Mouse (Mus musculus): ENCODE data around the gene Ppp3ca. TPM values are rescaled to one million over a fixed set of nuclear protein-coding genes. Genes with fewer than 3 reads are reported as not detected.

Ppp3ca gene
- total and polyA plus RNA-seq, 3 experiments = 63.4 to 143 (median 130) TPM

- TF ChIP-seq JUN (IDR thresholded peaks at IDR 0.05; ENCODE audit: insufficient read depth, low read depth, low read length) = no peak
- TF ChIP-seq NRF1 (IDR thresholded peaks at IDR 0.05; ENCODE audit: low read depth, low read length) = no peak
- TF ChIP-seq SMC3 (IDR thresholded peaks at IDR 0.05; ENCODE audit: low read depth, low read length) = peak; percentile 33
Measured at GRCm38 (mm10) chr3:136708230-136708629, 38.3 kb downstream of the Ppp3ca start (continued).

GRCm38 (mm10) chr3:136710310-136710906 is 40.5 kb downstream of the Ppp3ca start:
- dilution Hi-C loops (cut with MboI; ENCODE audit: extremely low pct_ligation_motif_present, extremely low pct_unique_long_range_greater_than_20kb, low sequenced_read_pairs) = no loop called here
- no peaks in the 10 kb centered on the region for H3K9me3 ChIP-seq (replicated peaks; ENCODE audit: low read length)
- H3K9ac ChIP-seq (ENCODE audit: insufficient read depth, low read depth) = peak overlapping the region; percentile 62
- in situ Hi-C loops (cut with MboI; ENCODE audit: low pct_ligation_motif_present, low pct_unique_long_range_greater_than_20kb, low sequenced_read_pairs) = loop anchor here (5.0 kb wide), 1 partner anchor 38 kb away; the partner anchor contains the start of gene Ppp3ca
- H3K4me1 ChIP-seq (ENCODE audit: control insufficient read depth in 1 of 2, insufficient read depth in 2 of 2) = peaks cover 24 to 69% of the 10 kb centered on the region in 2 experiments
- H3K36me3 ChIP-seq (replicated peaks in 1 of 2; ENCODE audit: control insufficient read depth in 1 of 2, insufficient read depth in 1 of 2, low read length in 1 of 2) = peaks cover 0 to 24% of the 10 kb centered on the region in 2 experiments
- TF ChIP-seq BHLHE40 (IDR thresholded peaks at IDR 0.05; ENCODE audit: low read depth, low read length) (peak; percentile 63), E2F4 (IDR thresholded peaks at IDR 0.05; ENCODE audit: insufficient replicate concordance, low read depth, low read length) (no peak), ZKSCAN1 (IDR thresholded peaks at IDR 0.05; ENCODE audit: borderline replicate concordance, low read depth, low read length) (no peak), ZNF384 (IDR thresholded peaks at IDR 0.05; ENCODE audit: low read depth, low read length) (no peak), CHD2 (IDR thresholded peaks at IDR 0.05; ENCODE audit: low read length) (peak; percentile 45; the same call in 1 of the 2 replicates), RCOR1 (conservative IDR thresholded peaks at IDR 0.05; ENCODE audit: low read depth, low read length) (peak; percentile 86; the same call in 1 of the 2 replicates), UBTF (IDR thresholded peaks at IDR 0.05; ENCODE audit: low read depth, low read length) (no peak), MAFK (IDR thresholded peaks at IDR 0.05; ENCODE audit: insufficient replicate concordance, low read length) (peak; percentile 62; the same call in 1 of the 2 replicates), MAX (IDR thresholded peaks at IDR 0.05; ENCODE audit: low read length) (0 out of 2 replicates have a peak, but pooled peaks have one; percentile 19), MAZ (IDR thresholded peaks at IDR 0.05; ENCODE audit: low read depth, low read length) (0 out of 2 replicates have a peak, but pooled peaks have one; percentile 20), NELFE (IDR thresholded peaks at IDR 0.05; ENCODE audit: low read depth, low read length) (peak; percentile 28; the same call in 1 of the 2 replicates), ETS1 (conservative IDR thresholded peaks at IDR 0.05; ENCODE audit: low read depth, low read length) (peak; percentile 52), SIN3A (IDR thresholded peaks at IDR 0.05; ENCODE audit: low read length) (peak; percentile 78), NRF1 (IDR thresholded peaks at IDR 0.05; ENCODE audit: low read depth, low read length) (no peak), JUND (conservative IDR thresholded peaks at IDR 0.05; ENCODE audit: low read depth, low read length) (peak; percentile 60), IRF4 (IDR thresholded peaks at IDR 0.05; ENCODE audit: low read depth, low read length) (peak; percentile 57), PAX5 (IDR thresholded peaks at IDR 0.05; ENCODE audit: low read length) (no peak), EP300 (IDR thresholded peaks at IDR 0.05; ENCODE audit: low read length) (peak; percentile 76), CHD1 (IDR thresholded peaks at IDR 0.05; ENCODE audit: low read depth, low read length) (0 out of 2 replicates have a peak, but pooled peaks have one; percentile 87), MXI1 (IDR thresholded peaks at IDR 0.05; ENCODE audit: low read depth, low read length) (no peak), TBP (conservative IDR thresholded peaks at IDR 0.05; ENCODE audit: low read depth, low read length) (0 out of 2 replicates have a peak, but pooled peaks have one; percentile 4), RAD21 (IDR thresholded peaks at IDR 0.05; ENCODE audit: low read depth, low read length) (no peak; the same call in none of the 2 replicates), MEF2A (IDR thresholded peaks at IDR 0.05; ENCODE audit: borderline replicate concordance, low read depth, low read length) (peak; percentile 50), MYC (IDR thresholded peaks at IDR 0.05; ENCODE audit: low read depth, low read length) (peak; percentile 31; the same call in 1 of the 2 replicates), CTCF (conservative IDR thresholded peaks at IDR 0.05 in 1 of 2, IDR thresholded peaks at IDR 0.05 in 1 of 2; ENCODE audit: low read depth in 2 of 2, low read length in 2 of 2) (no peak)
- H3K4me3 ChIP-seq (replicated peaks in 1 of 3; ENCODE audit: low read depth in 2 of 3, low read length in 2 of 3, poor library complexity in 1 of 3) = no peak overlapping the region
- no peak for DNase-seq (ENCODE audit: extremely low read depth)
- peaks cover 45% of the 10 kb centered on the region for H3K79me2 ChIP-seq (replicated peaks; ENCODE audit: control insufficient read depth, extremely low read depth, insufficient read depth, poor library complexity, severe bottlenecking)
- H3K27ac ChIP-seq (ENCODE audit: insufficient read depth, low read depth) = no peak overlapping the region
- H3K4me2 ChIP-seq (ENCODE audit: insufficient read depth, low read depth, poor library complexity, severe bottlenecking) = peak overlapping the region; percentile 69; the same call in 1 of the 2 replicates
- no peaks in the 10 kb centered on the region for H3K27me3 ChIP-seq (replicated peaks)

Measured in CH12.LX (cell line).